Mouse (Mus musculus) megakaryocyte-erythroid progenitor cell, adult 5-6 weeks (primary cell): ENCODE results near the gene Eef1akmt3. TPM values are rescaled to one million over a fixed set of nuclear protein-coding genes. Genes with fewer than 3 reads are reported as not detected.
A peak's percentile ranks its signal among the peaks of the same experiment; 100 is the strongest.

ENCODE experiments used
- ATAC-seq: replicated peaks from 2 replicates; pipeline ENCODE4 v1.8.0; 2016; ENCODE audit warnings: mild to moderate bottlenecking, inconsistent platforms; ENCODE audit not compliant: severe bottlenecking, poor library complexity, low FRiP score, low TSS enrichment
- total RNA-seq, 2 experiments: library from RNA; stranded (forward) in 1 of 2; stranded (reverse) in 1 of 2; fragments of 200-1000, 215-1000 nt in 1 of 2; fragments of >200 nt in 1 of 2; fragmentation: Nextera tagmentation in 1 of 2; gene quantifications; 2 replicates each; pipeline ENCODE4 v1.2.3; 2014 to 2017

Gene Eef1akmt3
- total RNA-seq, 2 experiments from 2014 or later, result not detected

- no peak for ATAC-seq
Measured at GRCm38 (mm10) chr10:127016488-127016887, 24.8 kb downstream of the Eef1akmt3 start.

GRCm38 (mm10) chr10:127003806-127004205, 37.5 kb downstream of the Eef1akmt3 start:
- no peak for ATAC-seq

GRCm38 (mm10) chr10:127003334-127003733, 38.0 kb downstream of the Eef1akmt3 start:
- ATAC-seq, result no peak

- ATAC-seq, result no peak
Measured at GRCm38 (mm10) chr10:127002765-127003164, 38.5 kb downstream of the Eef1akmt3 start.

- no peak for ATAC-seq
Measured at GRCm38 (mm10) chr10:127002056-127002455, 39.3 kb downstream of the Eef1akmt3 start.

GRCm38 (mm10) chr10:127001297-127001696, 40.0 kb downstream of the Eef1akmt3 start:
- ATAC-seq, result no peak

GRCm38 (mm10) chr10:127000529-127000928, 40.8 kb downstream of the Eef1akmt3 start, which contains the start of gene Avil:
Gene Avil (plus strand): TSS chr10:127000709.
- no peak for ATAC-seq

GRCm38 (mm10) chr10:126997340-126998113, 43.8 kb downstream of the Eef1akmt3 start:
- ATAC-seq, result no peak

- ATAC-seq, result no peak
Measured at GRCm38 (mm10) chr10:126993621-126994020, 47.7 kb downstream of the Eef1akmt3 start.

GRCm38 (mm10) chr10:126991676-126992075, 49.6 kb downstream of the Eef1akmt3 start:
- ATAC-seq, result peak; percentile 48

- peak; percentile 71 for ATAC-seq
Measured at GRCm38 (mm10) chr10:126990313-126991056, 50.8 kb downstream of the Eef1akmt3 start.

GRCm38 (mm10) chr10:126988513-126989165, 52.7 kb downstream of the Eef1akmt3 start:
- no peak for ATAC-seq

GRCm38 (mm10) chr10:126987183-126988118, 53.9 kb downstream of the Eef1akmt3 start:
- ATAC-seq, result no peak

GRCm38 (mm10) chr10:126986541-126986961, 54.8 kb downstream of the Eef1akmt3 start:
- ATAC-seq, result peak; percentile 23; the same call in 1 of the 2 replicates

GRCm38 (mm10) chr10:126985579-126985978, 55.7 kb downstream of the Eef1akmt3 start:
- no peak for ATAC-seq

- no peak for ATAC-seq
Measured at GRCm38 (mm10) chr10:126985127-126985526, 56.2 kb downstream of the Eef1akmt3 start.

- ATAC-seq, result no peak
Measured at GRCm38 (mm10) chr10:126984189-126985004, 56.9 kb downstream of the Eef1akmt3 start.

GRCm38 (mm10) chr10:126983193-126983725, 58.1 kb downstream of the Eef1akmt3 start:
- no peak for ATAC-seq
